Mouse (Mus musculus): ENCODE measurements around the gene Pgap1.

DNA sequence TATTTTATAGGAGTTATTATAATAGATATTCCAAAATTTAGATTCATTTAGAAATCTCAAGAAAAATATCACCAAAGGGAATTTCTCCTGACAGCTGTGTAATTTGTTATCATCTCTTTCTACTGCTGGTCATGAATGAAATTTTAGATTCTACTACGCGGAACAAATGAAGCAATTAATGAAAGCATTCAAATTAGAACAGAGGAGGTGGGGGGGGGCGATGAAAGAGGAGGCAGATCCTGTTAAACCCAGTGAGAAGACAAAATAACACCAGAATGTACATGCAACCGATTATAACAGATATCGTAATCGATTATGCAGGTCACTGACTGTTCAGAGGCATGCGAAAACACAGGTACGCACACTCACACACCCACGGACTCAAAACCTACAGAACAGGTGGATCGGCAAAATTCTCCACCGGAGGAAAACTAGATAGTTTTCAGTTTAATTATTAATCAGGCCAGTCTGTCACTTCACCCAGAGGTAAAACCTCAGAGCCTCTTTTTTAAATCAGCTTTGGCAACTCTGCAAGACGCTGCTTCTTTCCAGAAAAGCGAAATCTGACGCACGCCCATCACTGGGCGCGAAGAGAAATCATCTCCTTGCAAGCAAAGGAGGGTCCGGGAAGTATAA lies 780 bp downstream of the Pgap1 start:
- TF ChIP-seq CTCF (IDR thresholded peaks at IDR 0.05; ENCODE audit: control insufficient read depth, insufficient read depth, insufficient replicate concordance, low read depth, low read length) = no peak
- TF ChIP-seq POLR2A (IDR thresholded peaks at IDR 0.05; ENCODE audit: control insufficient read depth, low read depth, low read length) = no peak

Data from testis, adult 2 months (tissue).